Mouse (Mus musculus): ENCODE results near the gene Ly6g6e. TPM values are rescaled to one million over a fixed set of nuclear protein-coding genes. Genes with fewer than 3 reads are reported as not detected.

Ly6g6e gene
- total and polyA plus RNA-seq, 3 experiments: 0.23 TPM; not detected in 2

- DNase-seq (ENCODE audit: low read depth, low spot score): no peak
- no peak overlapping the region for H3K9ac ChIP-seq (ENCODE audit: control insufficient read depth, low read depth, low read length, poor library complexity, severe bottlenecking)
- H3K4me3 ChIP-seq (ENCODE audit: control insufficient read depth in 1 of 2, insufficient read depth in 1 of 2, low read depth in 2 of 2, low read length in 2 of 2): no peak overlapping the region
- H3K4me1 ChIP-seq (ENCODE audit: control insufficient read depth in 1 of 2, insufficient read depth in 2 of 2, low read length in 2 of 2): peaks cover 20 to 33% of the 10 kb centered on the region in 2 experiments
- peaks cover 0 to 25% of the 10 kb centered on the region in 2 experiments for H3K36me3 ChIP-seq (ENCODE audit: control insufficient read depth in 1 of 2, insufficient read depth in 2 of 2, low read length in 2 of 2)
- H3K27me3 ChIP-seq (ENCODE audit: control insufficient read depth in 1 of 2, insufficient read depth in 2 of 2, low read length in 2 of 2): no peaks in the 10 kb centered on the region
- H3K79me2 ChIP-seq (ENCODE audit: control insufficient read depth, insufficient read depth, low read length, poor library complexity): no peaks in the 10 kb centered on the region
- H3K9me3 ChIP-seq (replicated peaks; ENCODE audit: insufficient read depth, low read length): no peaks in the 10 kb centered on the region
- no peak for TF ChIP-seq ZC3H11A (IDR thresholded peaks at IDR 0.05; ENCODE audit: low read depth, low read length)
- TF ChIP-seq USF1 (IDR thresholded peaks at IDR 0.05; ENCODE audit: low read depth, low read length): no peak
- H3K27ac ChIP-seq (ENCODE audit: control insufficient read depth, low read depth, low read length): no peak overlapping the region
These were observed 23.6 kb downstream of the Ly6g6e start for GRCm38 (mm10) chr17:35100196-35100765.

- Histone ChIP-seq H3K9ac (ENCODE audit: control insufficient read depth, low read depth, low read length, poor library complexity, severe bottlenecking) (no peak overlapping the region), H3K79me2 (ENCODE audit: control insufficient read depth, insufficient read depth, low read length, poor library complexity) (no peaks in the 10 kb centered on the region), H3K36me3 (ENCODE audit: control insufficient read depth in 1 of 2, insufficient read depth in 2 of 2, low read length in 2 of 2) (peaks cover 0 to 31% of the 10 kb centered on the region in 2 experiments), H3K27ac (ENCODE audit: control insufficient read depth, low read depth, low read length) (no peak overlapping the region), H3K4me3 (ENCODE audit: control insufficient read depth in 1 of 2, insufficient read depth in 1 of 2, low read depth in 2 of 2, low read length in 2 of 2) (no peak overlapping the region), H3K4me1 (ENCODE audit: control insufficient read depth in 1 of 2, insufficient read depth in 2 of 2, low read length in 2 of 2) (peaks cover 22 to 36% of the 10 kb centered on the region in 2 experiments), H3K9me3 (replicated peaks; ENCODE audit: insufficient read depth, low read length) (no peaks in the 10 kb centered on the region), H3K27me3 (ENCODE audit: control insufficient read depth in 1 of 2, insufficient read depth in 2 of 2, low read length in 2 of 2) (no peaks in the 10 kb centered on the region)
- DNase-seq (ENCODE audit: low read depth, low spot score): no peak
- TF ChIP-seq TBP (IDR thresholded peaks at IDR 0.05; ENCODE audit: low read depth, low read length): no peak
These were observed 24.5 kb downstream of the Ly6g6e start for GRCm38 (mm10) chr17:35101161-35101560.

GRCm38 (mm10) chr17:35102299-35102698, 25.6 kb downstream of the Ly6g6e start:
- no peak for TF ChIP-seq TAL1 (IDR thresholded peaks at IDR 0.05; ENCODE audit: low read length)
- no peak for TF ChIP-seq ZMIZ1 (IDR thresholded peaks at IDR 0.05; ENCODE audit: low read depth, low read length)
- no peak for TF ChIP-seq USF2 (IDR thresholded peaks at IDR 0.05; ENCODE audit: borderline replicate concordance in 1 of 2, insufficient read depth in 1 of 2, low read depth in 1 of 2, low read length in 2 of 2)
- no peak for TF ChIP-seq MAX (IDR thresholded peaks at IDR 0.05; ENCODE audit: low read length)
- TF ChIP-seq MEF2A (IDR thresholded peaks at IDR 0.05; ENCODE audit: extremely low read depth, insufficient replicate concordance, low read depth, low read length, poor library complexity, severe bottlenecking): no peak
- no peak for TF ChIP-seq MAZ (IDR thresholded peaks at IDR 0.05; ENCODE audit: low read depth, low read length)
- no peak for TF ChIP-seq JUND (IDR thresholded peaks at IDR 0.05; ENCODE audit: low read depth, low read length)
- no peak for TF ChIP-seq MXI1 (IDR thresholded peaks at IDR 0.05; ENCODE audit: low read depth, low read length)
- TF ChIP-seq SMC3 (IDR thresholded peaks at IDR 0.05; ENCODE audit: low read depth, low read length): no peak
- TF ChIP-seq MYB (IDR thresholded peaks at IDR 0.05; ENCODE audit: low read depth, low read length): no peak
- TF ChIP-seq POLR2AphosphoS2 (IDR thresholded peaks at IDR 0.05; ENCODE audit: low read length): no peak
- TF ChIP-seq RCOR1 (IDR thresholded peaks at IDR 0.05; ENCODE audit: low read depth, low read length): no peak
- no peak for TF ChIP-seq ELF1 (IDR thresholded peaks at IDR 0.05; ENCODE audit: low read depth, low read length)
- no peak for TF ChIP-seq KAT2A (conservative IDR thresholded peaks at IDR 0.05; ENCODE audit: low read depth, low read length)
- no peak for DNase-seq (ENCODE audit: low read depth, low spot score)
- Histone ChIP-seq H3K27me3 (ENCODE audit: control insufficient read depth in 1 of 2, insufficient read depth in 2 of 2, low read length in 2 of 2) (no peaks in the 10 kb centered on the region), H3K79me2 (ENCODE audit: control insufficient read depth, insufficient read depth, low read length, poor library complexity) (no peaks in the 10 kb centered on the region), H3K36me3 (ENCODE audit: control insufficient read depth in 1 of 2, insufficient read depth in 2 of 2, low read length in 2 of 2) (peaks cover 0 to 31% of the 10 kb centered on the region in 2 experiments), H3K4me3 (ENCODE audit: control insufficient read depth in 1 of 2, insufficient read depth in 1 of 2, low read depth in 2 of 2, low read length in 2 of 2) (no peak overlapping the region), H3K4me1 (ENCODE audit: control insufficient read depth in 1 of 2, insufficient read depth in 2 of 2, low read length in 2 of 2) (peaks cover 22 to 36% of the 10 kb centered on the region in 2 experiments), H3K9ac (ENCODE audit: control insufficient read depth, low read depth, low read length, poor library complexity, severe bottlenecking) (peak overlapping the region; percentile 64; the same call in 1 of the 2 replicates), H3K27ac (ENCODE audit: control insufficient read depth, low read depth, low read length) (peak overlapping the region; percentile 96), H3K9me3 (replicated peaks; ENCODE audit: insufficient read depth, low read length) (no peaks in the 10 kb centered on the region)
